Comparison of ENCODE assay signal across 8 mouse cellular contexts in genomic region chr19:5842785-5843730, GRCm38 (mm10). TPM values are rescaled to one million over a fixed set of nuclear protein-coding genes. Genes with fewer than 3 reads are reported as not detected.
DNase-seq lines count a peak whose midpoint lies in the region; ATAC-seq and TF ChIP-seq lines count a peak whose summit lies in the region.

No protein-coding gene starts in this region.

- no peaks in the 10 kb centered on the region for H3K27me3 ChIP-seq in heart, embryonic 13.5 days (replicated peaks)
- H3K27me3 ChIP-seq in limb, embryonic 10.5 days (ENCODE audit: low read depth, poor library complexity, severe bottlenecking), result no peaks in the 10 kb centered on the region
- no peaks in the 10 kb centered on the region for H3K27me3 ChIP-seq in neural tube, embryonic 12.5 days (replicated peaks)

- no peaks in the 10 kb centered on the region for H3K9me3 ChIP-seq in heart, embryonic 13.5 days
- no peaks in the 10 kb centered on the region for H3K9me3 ChIP-seq in limb, embryonic 10.5 days (replicated peaks)
- H3K9me3 ChIP-seq in neural tube, embryonic 12.5 days, result no peaks in the 10 kb centered on the region

- H3K4me1 ChIP-seq in bone marrow, adult 2 months (ENCODE audit: control insufficient read depth, insufficient read depth, low read length), result peaks cover 2% of the 10 kb centered on the region; the same call in 1 of the 2 replicates
- peaks cover 85% of the 10 kb centered on the region for H3K4me1 ChIP-seq in heart, embryonic 13.5 days
- peaks cover 62% of the 10 kb centered on the region for H3K4me1 ChIP-seq in limb, embryonic 10.5 days
- H3K4me1 ChIP-seq in neural tube, embryonic 12.5 days, result peaks cover 56% of the 10 kb centered on the region

- peak overlapping the region; percentile 81 for H3K9ac ChIP-seq in heart, embryonic 13.5 days
- H3K9ac ChIP-seq in neural tube, embryonic 12.5 days, result no peak overlapping the region

- H3K4me2 ChIP-seq in heart, embryonic 13.5 days, result peak overlapping the region; percentile 80
- H3K4me2 ChIP-seq in neural tube, embryonic 12.5 days (replicated peaks), result peak overlapping the region; percentile 68

- DNase-seq in gastrocnemius, postnatal 25 days, result peak; percentile 37
- DNase-seq in gastrocnemius, postnatal 10 days, result no peak
- DNase-seq in limb, embryonic 10.5 days (ENCODE audit: low spot score), result no peak
- DNase-seq in retina, embryonic 14.5 days (ENCODE audit: low spot score), result no peak
- no peak for DNase-seq in frontal cortex, postnatal 10 days (ENCODE audit: low spot score in 2 of 2)

- ATAC-seq in heart, embryonic 13.5 days (ENCODE audit: extremely low read depth, insufficient number of reproducible peaks, low FRiP score, low TSS enrichment), result no peak
- no peak for ATAC-seq in neural tube, embryonic 12.5 days (ENCODE audit: low FRiP score, low read depth)

- no peak for TF ChIP-seq CTCF in bone marrow, adult 2 months (IDR thresholded peaks at IDR 0.05; ENCODE audit: control insufficient read depth, insufficient read depth, low read length)

- H3K27ac ChIP-seq in bone marrow, adult 2 months (ENCODE audit: control insufficient read depth, insufficient read depth, low read depth, low read length, poor library complexity), result peak overlapping the region; percentile 99
- H3K27ac ChIP-seq in heart, embryonic 13.5 days (replicated peaks), result peak overlapping the region; percentile 100
- 0 out of 2 replicates have a peak overlapping the region, but pooled peaks have one; percentile 93 for H3K27ac ChIP-seq in limb, embryonic 10.5 days
- peak overlapping the region; percentile 46; the same call in 1 of the 2 replicates for H3K27ac ChIP-seq in neural tube, embryonic 12.5 days

- no peaks in the 10 kb centered on the region for H3K36me3 ChIP-seq in heart, embryonic 13.5 days
- no peaks in the 10 kb centered on the region for H3K36me3 ChIP-seq in limb, embryonic 10.5 days
- no peaks in the 10 kb centered on the region for H3K36me3 ChIP-seq in neural tube, embryonic 12.5 days

- 0 out of 2 replicates have a peak, but pooled peaks have one; percentile 8 for TF ChIP-seq POLR2A in bone marrow, adult 2 months (IDR thresholded peaks at IDR 0.05; ENCODE audit: borderline replicate concordance, control insufficient read depth, low read depth, low read length)

- peak overlapping the region; percentile 90 for H3K4me3 ChIP-seq in bone marrow, adult 2 months (replicated peaks; ENCODE audit: control insufficient read depth, low read depth, low read length)
- H3K4me3 ChIP-seq in heart, embryonic 13.5 days, result peak overlapping the region; percentile 40
- H3K4me3 ChIP-seq in limb, embryonic 10.5 days, result no peak overlapping the region
- no peak overlapping the region for H3K4me3 ChIP-seq in neural tube, embryonic 12.5 days

- WGBS in bone marrow, adult 2 months, result 11% methylated on average over 9 of the region's 9 CpGs
- 72% methylated on average over 9 of the region's 9 CpGs for WGBS in heart, embryonic 13.5 days
- WGBS in limb, embryonic 10.5 days, result 81% methylated on average over 9 of the region's 9 CpGs
- WGBS in neural tube, embryonic 12.5 days, result 55% methylated on average over 9 of the region's 9 CpGs

RNA-seq across cellular contexts. Expression of gene Frmd8, which starts 32.0 kb away (rescaled TPM):
- 1 to 10 TPM; 3.7 to 6.4 TPM for total RNA-seq in gastrocnemius, postnatal 25 days (2021)
- 10 to 100 TPM in 1 of 2 experiments, 1 to 10 TPM in 1; 7.4 to 10.3 TPM for total RNA-seq in gastrocnemius, postnatal 10 days (2021)
- polyA plus RNA-seq in bone marrow, adult 2 months (2011; ENCODE audit: insufficient read depth, insufficient read length, low replicate concordance, missing spikeins), result 14.3 and 18.1 TPM in 2 replicates
- polyA plus RNA-seq in heart, embryonic 13.5 days (2015; fragmentation: Nextera tagmentation; extraction: Ambion mirVana), result 27.4 and 29.0 TPM in 2 replicates
- polyA plus RNA-seq in limb, embryonic 10.5 days (2016; fragmentation: Nextera tagmentation; extraction: Ambion mirVana), result 43.5 and 48.7 TPM in 2 replicates
- polyA plus RNA-seq in neural tube, embryonic 12.5 days (2016; fragmentation: Nextera tagmentation; extraction: Ambion mirVana), result 27.0 and 33.0 TPM in 2 replicates

RNA-seq across cellular contexts. Expression of gene Slc25a45, which starts 34.5 kb away (rescaled TPM):
- 1 to 10 TPM in 1 of 2 experiments, under 1 TPM in 1; 0.59 to 1.3 TPM for total RNA-seq in gastrocnemius, postnatal 25 days (2021)
- 1 to 10 TPM; 2.6 to 3.5 TPM for total RNA-seq in gastrocnemius, postnatal 10 days (2021)
- polyA plus RNA-seq in bone marrow, adult 2 months (2011; ENCODE audit: insufficient read depth, insufficient read length, low replicate concordance, missing spikeins), result 11.6 and 24.6 TPM in 2 replicates
- 3.7 and 4.2 TPM in 2 replicates for polyA plus RNA-seq in heart, embryonic 13.5 days (2015; fragmentation: Nextera tagmentation; extraction: Ambion mirVana)
- polyA plus RNA-seq in limb, embryonic 10.5 days (2016; fragmentation: Nextera tagmentation; extraction: Ambion mirVana), result 1.8 TPM in 2 replicates
- polyA plus RNA-seq in neural tube, embryonic 12.5 days (2016; fragmentation: Nextera tagmentation; extraction: Ambion mirVana), result 1.7 and 2.5 TPM in 2 replicates

RNA-seq across cellular contexts. Expression of gene Tigd3, which starts 50.9 kb away (rescaled TPM):
- total RNA-seq in gastrocnemius, postnatal 25 days (2021), result under 1 TPM; 0.15 to 0.35 TPM
- total RNA-seq in gastrocnemius, postnatal 10 days (2021), result under 1 TPM; 0.82 to 0.95 TPM
- 4.4 and 6.4 TPM in 2 replicates for polyA plus RNA-seq in bone marrow, adult 2 months (2011; ENCODE audit: insufficient read depth, insufficient read length, low replicate concordance, missing spikeins)
- 1.9 and 2.0 TPM in 2 replicates for polyA plus RNA-seq in heart, embryonic 13.5 days (2015; fragmentation: Nextera tagmentation; extraction: Ambion mirVana)
- 5.2 and 5.9 TPM in 2 replicates for polyA plus RNA-seq in limb, embryonic 10.5 days (2016; fragmentation: Nextera tagmentation; extraction: Ambion mirVana)
- polyA plus RNA-seq in neural tube, embryonic 12.5 days (2016; fragmentation: Nextera tagmentation; extraction: Ambion mirVana), result 10.5 and 11.8 TPM in 2 replicates

Comparison
In these comparisons a context has a peak if more than half of its experiments do, and no peak if none do; other contexts are left out.
1. H3K27ac ChIP-seq: peak in every context shown above with its lines; median percentile 100 in heart, embryonic 13.5 days; 99 in bone marrow, adult 2 months; 93 in limb, embryonic 10.5 days; 46 in neural tube, embryonic 12.5 days.
2. H3K4me3 ChIP-seq: peak in bone marrow, adult 2 months (single experiment) and heart, embryonic 13.5 days (single experiment); none in limb, embryonic 10.5 days (single experiment) and neural tube, embryonic 12.5 days (single experiment).